8 mouse cellular contexts compared by ENCODE assay signal in genomic region chr15:78915660-78916017, GRCm38 (mm10). TPM values are rescaled to one million over a fixed set of nuclear protein-coding genes. Genes with fewer than 3 reads are reported as not detected.
A peak's percentile ranks its signal among the peaks of the same experiment; 100 is the strongest.
DNase-seq lines count a peak whose midpoint lies in the region; ATAC-seq and TF ChIP-seq lines count a peak whose summit lies in the region.

No protein-coding gene starts in this region.

- peaks cover 8% of the 10 kb centered on the region; the same call in 1 of the 2 replicates for H3K36me3 ChIP-seq in heart, embryonic 16.5 days (ENCODE audit: control insufficient read depth, insufficient read depth)
- peaks cover 2% of the 10 kb centered on the region; the same call in 1 of the 2 replicates for H3K36me3 ChIP-seq in liver, embryonic 14.5 days (replicated peaks; ENCODE audit: control insufficient read depth, insufficient read depth, low read depth)

- peak; percentile 90 for DNase-seq in CD4-positive, CD25-positive, alpha-beta regulatory T cell, adult 2 months (ENCODE audit: low read depth, low spot score)
- peak; percentile 82 for DNase-seq in kidney, postnatal 14 days
- DNase-seq in liver, embryonic 14.5 days (ENCODE audit: low read depth in 3 of 3, low spot score in 3 of 3) = peak; percentile 68 to 71 (median 68)
- peak; percentile 66 for DNase-seq in neural tube, embryonic 10.5 days (ENCODE audit: extremely low spot score, low spot score)
- DNase-seq in thymus, postnatal 0 days (ENCODE audit: low spot score) = peak; percentile 88

- no peak overlapping the region for H3K4me3 ChIP-seq in bone marrow macrophage, adult 2 months (ENCODE audit: insufficient read depth, low read length)
- 0 out of 2 replicates have a peak overlapping the region, but pooled peaks have one; percentile 0 for H3K4me3 ChIP-seq in heart, embryonic 16.5 days (ENCODE audit: low read length)
- peak overlapping the region in 1 of 2 experiments; percentile 61; a peak in 2 of 4 replicates for H3K4me3 ChIP-seq in liver, embryonic 14.5 days (ENCODE audit: insufficient read depth in 1 of 2, low read depth in 2 of 2, low read length in 2 of 2)

- H3K9me3 ChIP-seq in heart, embryonic 16.5 days (replicated peaks; ENCODE audit: control insufficient read depth, low read length) = no peaks in the 10 kb centered on the region
- H3K9me3 ChIP-seq in liver, embryonic 14.5 days (ENCODE audit: control insufficient read depth, low read length) = no peaks in the 10 kb centered on the region

- no peak for TF ChIP-seq POLR2A in bone marrow macrophage, adult 2 months (IDR thresholded peaks at IDR 0.05; ENCODE audit: borderline replicate concordance, low read depth, low read length)

- 5% methylated on average over 8 of the region's 8 CpGs for WGBS in heart, embryonic 16.5 days
- 4% methylated on average over 8 of the region's 8 CpGs for WGBS in liver, embryonic 14.5 days (ENCODE audit: insufficient replicate concordance)

- peaks cover 8% of the 10 kb centered on the region for H3K4me1 ChIP-seq in bone marrow macrophage, adult 2 months (ENCODE audit: control insufficient read depth, insufficient read depth, low read length)
- H3K4me1 ChIP-seq in heart, embryonic 16.5 days (ENCODE audit: control insufficient read depth, insufficient read depth, low read length) = peaks cover 17% of the 10 kb centered on the region
- H3K4me1 ChIP-seq in liver, embryonic 14.5 days (replicated peaks; ENCODE audit: control insufficient read depth in 2 of 2, insufficient read depth in 2 of 2, low read length in 1 of 2) = peaks cover 6 to 19% of the 10 kb centered on the region in 2 experiments; a peak in 3 of 4 replicates

- no peak for TF ChIP-seq EP300 in liver, embryonic 14.5 days (IDR thresholded peaks at IDR 0.05; ENCODE audit: low read depth)

- H3K4me2 ChIP-seq in heart, embryonic 16.5 days (ENCODE audit: low read depth, low read length) = peak overlapping the region; percentile 95
- H3K4me2 ChIP-seq in liver, embryonic 14.5 days (ENCODE audit: low read depth) = peak overlapping the region; percentile 90

- no peaks in the 10 kb centered on the region for H3K27me3 ChIP-seq in heart, embryonic 16.5 days (ENCODE audit: control insufficient read depth, insufficient read depth, low read length)
- no peaks in the 10 kb centered on the region for H3K27me3 ChIP-seq in liver, embryonic 14.5 days (ENCODE audit: control insufficient read depth, insufficient read depth, low read length)

- ATAC-seq in erythroblast, adult 5-6 weeks (replicated peaks; ENCODE audit: low FRiP score, poor library complexity, severe bottlenecking) = peak; percentile 69
- 0 out of 2 replicates have a peak, but pooled peaks have one; percentile 10 for ATAC-seq in heart, embryonic 16.5 days (replicated peaks; ENCODE audit: extremely low read depth, insufficient read depth, low FRiP score)
- ATAC-seq in liver, embryonic 14.5 days (ENCODE audit: insufficient read depth) = peak; percentile 16; the same call in 1 of the 2 replicates

- peak; percentile 53 for TF ChIP-seq CTCF in bone marrow macrophage, adult 2 months (IDR thresholded peaks at IDR 0.05; ENCODE audit: low read depth, low read length)
- TF ChIP-seq CTCF in liver, embryonic 14.5 days (IDR thresholded peaks at IDR 0.05; ENCODE audit: low read depth) = peak; percentile 98

- no peak overlapping the region for H3K27ac ChIP-seq in bone marrow macrophage, adult 2 months (ENCODE audit: insufficient read depth, low read depth, low read length)
- H3K27ac ChIP-seq in heart, embryonic 16.5 days (ENCODE audit: low read length) = no peak overlapping the region
- no peak overlapping the region for H3K27ac ChIP-seq in liver, embryonic 14.5 days

- H3K9ac ChIP-seq in heart, embryonic 16.5 days (ENCODE audit: low read length) = no peak overlapping the region
- H3K9ac ChIP-seq in liver, embryonic 14.5 days (replicated peaks) = no peak overlapping the region

RNA-seq across cellular contexts. Expression of gene Pdxp, which starts 1.9 kb away (rescaled TPM):
- 1.7 and 2.3 TPM in 2 replicates for polyA plus RNA-seq in bone marrow macrophage, adult 2 months (2012; ENCODE audit: insufficient read depth, insufficient read length, missing spikeins)
- 2.7 and 9.4 TPM in 2 replicates for total RNA-seq in erythroblast, adult 5-6 weeks (2015; ENCODE audit: low replicate concordance)
- not detected in 2 replicates for total RNA-seq in erythroblast, adult 5-6 weeks (2017; ENCODE audit: low replicate concordance)
- polyA plus RNA-seq in heart, embryonic 16.5 days (2015; fragmentation: Nextera tagmentation; extraction: Ambion mirVana) = 16.9 and 18.3 TPM in 2 replicates
- polyA plus RNA-seq in liver, embryonic 14.5 days (2012; rRNA removed) = 9.3 and 9.7 TPM in 2 replicates
- 6.4 and 7.8 TPM in 2 replicates for polyA plus RNA-seq in liver, embryonic 14.5 days (2014; fragmentation: Nextera tagmentation; extraction: Ambion mirVana)
- polyA plus RNA-seq in thymus, postnatal 0 days (2015; fragmentation: Nextera tagmentation; extraction: Ambion mirVana) = 16.3 and 16.5 TPM in 2 replicates

RNA-seq across cellular contexts. Expression of gene Lgals1, which starts 10.9 kb away (rescaled TPM):
- 1,085 and 1,245 TPM in 2 replicates for polyA plus RNA-seq in bone marrow macrophage, adult 2 months (2012; ENCODE audit: insufficient read depth, insufficient read length, missing spikeins)
- total RNA-seq in erythroblast, adult 5-6 weeks (2015; ENCODE audit: low replicate concordance) = 46.1 and 56.2 TPM in 2 replicates
- 77.5 and 79.0 TPM in 2 replicates for total RNA-seq in erythroblast, adult 5-6 weeks (2017; ENCODE audit: low replicate concordance)
- polyA plus RNA-seq in heart, embryonic 16.5 days (2015; fragmentation: Nextera tagmentation; extraction: Ambion mirVana) = 718 and 722 TPM in 2 replicates
- polyA plus RNA-seq in liver, embryonic 14.5 days (2012; rRNA removed) = 447 and 459 TPM in 2 replicates
- polyA plus RNA-seq in liver, embryonic 14.5 days (2014; fragmentation: Nextera tagmentation; extraction: Ambion mirVana) = 641 and 675 TPM in 2 replicates
- polyA plus RNA-seq in thymus, postnatal 0 days (2015; fragmentation: Nextera tagmentation; extraction: Ambion mirVana) = 598 and 732 TPM in 2 replicates

RNA-seq across cellular contexts. Expression of gene Sh3bp1, which starts 16.1 kb away (rescaled TPM):
- 158 and 180 TPM in 2 replicates for polyA plus RNA-seq in bone marrow macrophage, adult 2 months (2012; ENCODE audit: insufficient read depth, insufficient read length, missing spikeins)
- 13.6 and 15.2 TPM in 2 replicates for total RNA-seq in erythroblast, adult 5-6 weeks (2015; ENCODE audit: low replicate concordance)
- 4.5 and 8.8 TPM in 2 replicates for total RNA-seq in erythroblast, adult 5-6 weeks (2017; ENCODE audit: low replicate concordance)
- 19.8 and 20.0 TPM in 2 replicates for polyA plus RNA-seq in heart, embryonic 16.5 days (2015; fragmentation: Nextera tagmentation; extraction: Ambion mirVana)
- polyA plus RNA-seq in liver, embryonic 14.5 days (2012; rRNA removed) = 22.2 and 23.2 TPM in 2 replicates
- 13.3 and 15.3 TPM in 2 replicates for polyA plus RNA-seq in liver, embryonic 14.5 days (2014; fragmentation: Nextera tagmentation; extraction: Ambion mirVana)
- 27.7 and 39.1 TPM in 2 replicates for polyA plus RNA-seq in thymus, postnatal 0 days (2015; fragmentation: Nextera tagmentation; extraction: Ambion mirVana)

RNA-seq across cellular contexts. Expression of gene Gm49510, which starts 16.2 kb away (rescaled TPM):
- polyA plus RNA-seq in bone marrow macrophage, adult 2 months (2012; ENCODE audit: insufficient read depth, insufficient read length, missing spikeins) = not detected in 2 replicates
- total RNA-seq in erythroblast, adult 5-6 weeks (2015; ENCODE audit: low replicate concordance) = not detected in 2 replicates
- total RNA-seq in erythroblast, adult 5-6 weeks (2017; ENCODE audit: low replicate concordance) = 0.56 and 0.77 TPM in 2 replicates
- 0.20 and 0.41 TPM in 2 replicates for polyA plus RNA-seq in heart, embryonic 16.5 days (2015; fragmentation: Nextera tagmentation; extraction: Ambion mirVana)
- polyA plus RNA-seq in liver, embryonic 14.5 days (2012; rRNA removed) = 0.03 and 0.17 TPM in 2 replicates
- polyA plus RNA-seq in liver, embryonic 14.5 days (2014; fragmentation: Nextera tagmentation; extraction: Ambion mirVana) = 0.10 and 0.13 TPM in 2 replicates
- 0.10 and 0.32 TPM in 2 replicates for polyA plus RNA-seq in thymus, postnatal 0 days (2015; fragmentation: Nextera tagmentation; extraction: Ambion mirVana)

RNA-seq across cellular contexts. Expression of gene Nol12, which starts 19.1 kb away (rescaled TPM):
- 25.7 and 28.1 TPM in 2 replicates for polyA plus RNA-seq in bone marrow macrophage, adult 2 months (2012; ENCODE audit: insufficient read depth, insufficient read length, missing spikeins)
- 1.5 and 6.1 TPM in 2 replicates for total RNA-seq in erythroblast, adult 5-6 weeks (2015; ENCODE audit: low replicate concordance)
- total RNA-seq in erythroblast, adult 5-6 weeks (2017; ENCODE audit: low replicate concordance) = 7.6 and 10.7 TPM in 2 replicates
- 28.3 and 33.7 TPM in 2 replicates for polyA plus RNA-seq in heart, embryonic 16.5 days (2015; fragmentation: Nextera tagmentation; extraction: Ambion mirVana)
- 7.9 and 17.5 TPM in 2 replicates for polyA plus RNA-seq in liver, embryonic 14.5 days (2012; rRNA removed)
- polyA plus RNA-seq in liver, embryonic 14.5 days (2014; fragmentation: Nextera tagmentation; extraction: Ambion mirVana) = 31.9 and 32.7 TPM in 2 replicates
- polyA plus RNA-seq in thymus, postnatal 0 days (2015; fragmentation: Nextera tagmentation; extraction: Ambion mirVana) = 59.3 and 59.9 TPM in 2 replicates

Comparison
In these comparisons a context has a peak if more than half of its experiments do, and no peak if none do; other contexts are left out.
1. ATAC-seq: peak in every context shown above with its lines; median percentile 69 in erythroblast, adult 5-6 weeks; 16 in liver, embryonic 14.5 days; 10 in heart, embryonic 16.5 days.